Mouse (Mus musculus): ENCODE measurements around the gene Speer4b. TPM values are rescaled to one million over a fixed set of nuclear protein-coding genes. Genes with fewer than 3 reads are reported as not detected.
"Not testable (repeated sequence)": the region's sequence is repeated elsewhere in the genome, so short reads cannot be mapped to it uniquely, and the experiment has no call there.

Speer4b gene
- total RNA-seq (2021), result not detected
- long read RNA-seq, experiment 1, result 0 reads
- long read RNA-seq, experiment 2, result 0 reads

DNA sequence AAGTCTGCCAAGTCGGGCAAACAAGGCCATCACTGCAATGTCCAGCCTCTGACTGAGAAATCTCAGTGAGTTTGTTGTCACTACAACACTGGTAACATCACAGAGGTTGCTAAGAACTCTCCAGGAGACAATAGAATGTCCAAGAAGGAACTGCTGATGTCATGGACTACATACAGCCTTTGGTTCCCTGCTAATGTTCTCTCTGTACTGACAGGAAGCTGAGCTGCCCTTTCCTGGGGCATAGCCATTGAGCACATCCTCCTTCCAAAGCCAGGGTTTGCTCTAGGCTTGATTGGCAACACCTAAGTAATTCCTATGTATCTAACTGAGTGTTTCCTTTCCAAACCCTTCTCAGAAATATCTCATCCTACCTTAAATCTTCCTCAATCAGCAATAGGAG, at the start of gene Speer4b:
Gene Speer4b, minus strand, starts transcription at position 101 of the 400 bp plus-strand sequence.
- H3K4me3 ChIP-seq; intact Hi-C loops (cut with DNase I); H3K27ac ChIP-seq; DNase-seq: not testable (repeated sequence)

DNA sequence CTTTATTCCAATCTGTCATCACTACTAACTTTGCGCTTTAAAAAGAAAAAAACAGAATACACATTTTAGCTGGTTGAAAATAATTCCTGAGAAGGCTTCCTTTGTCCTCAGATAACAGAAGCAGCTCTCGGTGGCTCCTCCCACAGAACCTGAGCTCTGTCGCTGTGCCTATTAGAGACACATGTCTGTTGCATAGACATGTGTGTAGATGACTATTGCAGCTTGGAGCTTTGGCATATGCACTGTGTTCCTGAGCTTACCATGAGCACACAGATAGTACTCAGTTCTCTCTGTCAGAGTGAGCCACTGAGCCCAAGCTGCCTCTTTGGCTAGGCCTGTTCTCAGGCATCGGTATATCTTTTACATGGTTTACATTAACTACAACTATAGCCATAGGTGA, 48.1 kb upstream of the Speer4b start:
- intact Hi-C loops (cut with DNase I), result no loop called here
- Histone ChIP-seq H3K27ac (no peak overlapping the region), H3K4me3 (no peak overlapping the region)
- no peak for DNase-seq
- TF ChIP-seq CTCF (IDR thresholded peaks at IDR 0.05), result no peak

DNA sequence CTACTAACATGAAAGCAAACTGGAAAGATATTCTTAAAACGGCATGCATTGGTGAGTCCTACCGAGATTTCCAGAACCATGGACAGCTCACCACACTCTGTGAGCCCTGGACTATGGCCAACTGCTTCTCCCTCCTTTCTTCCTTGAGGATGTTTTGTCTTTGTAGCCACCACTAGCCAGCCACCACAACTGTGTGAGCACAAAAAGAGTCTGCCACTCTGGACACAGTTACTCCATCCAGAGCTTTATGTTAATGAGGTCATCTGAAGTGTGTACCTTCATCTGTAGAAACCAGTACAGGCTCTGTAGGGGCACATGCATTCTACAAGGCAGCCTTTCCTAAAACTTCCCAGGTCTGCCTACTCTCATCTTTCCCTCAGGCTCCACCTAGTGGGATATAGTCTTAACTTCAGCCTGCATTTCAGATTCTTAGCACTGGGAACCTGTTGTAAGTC, 43.6 kb upstream of the Speer4b start:
- no peak overlapping the region for H3K27ac ChIP-seq
- DNase-seq, result no peak
- no peak overlapping the region for H3K4me3 ChIP-seq
- intact Hi-C loops (cut with DNase I), result no loop called here
- TF ChIP-seq CTCF (IDR thresholded peaks at IDR 0.05), result no peak

DNA sequence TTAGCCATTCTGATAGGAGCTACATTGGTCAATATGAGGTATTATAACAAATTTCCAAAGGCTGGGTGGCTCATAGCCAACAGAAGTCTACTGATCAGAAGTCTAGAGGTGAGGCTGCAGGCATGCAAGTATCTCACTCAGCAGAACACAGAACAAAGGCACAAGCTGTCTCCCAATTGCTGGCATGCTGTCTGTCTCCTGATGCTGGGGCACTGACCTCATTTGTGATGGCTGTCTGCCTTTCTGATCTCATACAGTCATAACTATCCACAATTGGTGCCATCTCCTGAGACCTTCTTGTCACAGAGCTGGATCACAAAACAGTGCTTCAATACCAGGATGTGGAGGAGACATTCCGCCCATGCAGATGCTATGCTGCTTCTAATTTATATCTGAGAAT, 25.7 kb upstream of the Speer4b start:
- Histone ChIP-seq H3K4me3 (no peak overlapping the region), H3K27ac (no peak overlapping the region)
- no peak for TF ChIP-seq CTCF (IDR thresholded peaks at IDR 0.05)
- intact Hi-C loops (cut with DNase I), result no loop called here
- DNase-seq, result no peak

DNA sequence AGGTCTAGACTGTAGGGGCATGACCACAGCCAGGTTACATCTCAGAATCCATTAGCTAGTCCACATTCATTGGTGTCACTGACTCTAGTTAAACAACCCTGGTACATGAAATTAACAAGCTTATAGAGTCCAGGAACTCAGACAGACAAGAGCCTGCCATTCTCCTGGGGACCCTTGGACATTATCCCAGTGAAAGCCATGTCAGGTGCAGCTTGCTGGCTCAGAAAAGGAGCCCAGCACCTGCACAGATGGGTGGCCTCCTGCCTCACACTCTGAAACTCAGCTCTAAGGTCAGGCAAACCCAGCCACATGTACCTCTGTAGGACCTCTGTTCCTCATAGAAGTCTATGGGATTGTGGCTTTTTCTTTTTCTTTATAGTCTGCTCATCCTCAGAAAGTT, 17.5 kb upstream of the Speer4b start:
- DNase-seq, result no peak
- intact Hi-C loops (cut with DNase I), result no loop called here
- no peak for TF ChIP-seq CTCF (IDR thresholded peaks at IDR 0.05)
- Histone ChIP-seq H3K27ac (no peak overlapping the region), H3K4me3 (no peak overlapping the region)

DNA sequence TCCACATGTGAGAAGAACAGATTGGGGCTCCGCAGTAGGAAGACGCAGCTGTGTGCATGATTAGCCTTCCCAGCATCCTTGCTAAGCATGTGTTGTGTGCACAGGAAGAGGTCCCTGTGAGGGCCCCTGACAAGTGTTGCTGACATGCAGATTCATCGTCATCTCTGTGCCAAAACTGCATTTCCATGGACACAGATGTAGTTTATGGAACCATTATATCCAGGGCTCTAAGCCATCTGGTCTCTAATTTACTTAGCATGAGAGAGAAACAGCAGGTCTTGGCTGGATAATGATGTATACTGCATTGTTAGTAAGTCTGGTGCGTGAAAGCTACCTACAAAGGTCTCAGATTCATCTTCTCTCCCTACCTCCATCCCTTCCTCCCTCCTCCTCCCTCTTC, 10.3 kb downstream of the Speer4b start:
- no peak for TF ChIP-seq CTCF (IDR thresholded peaks at IDR 0.05)
- Histone ChIP-seq H3K27ac (no peak overlapping the region), H3K4me3 (no peak overlapping the region)
- intact Hi-C loops (cut with DNase I), result no loop called here
- DNase-seq, result no peak

DNA sequence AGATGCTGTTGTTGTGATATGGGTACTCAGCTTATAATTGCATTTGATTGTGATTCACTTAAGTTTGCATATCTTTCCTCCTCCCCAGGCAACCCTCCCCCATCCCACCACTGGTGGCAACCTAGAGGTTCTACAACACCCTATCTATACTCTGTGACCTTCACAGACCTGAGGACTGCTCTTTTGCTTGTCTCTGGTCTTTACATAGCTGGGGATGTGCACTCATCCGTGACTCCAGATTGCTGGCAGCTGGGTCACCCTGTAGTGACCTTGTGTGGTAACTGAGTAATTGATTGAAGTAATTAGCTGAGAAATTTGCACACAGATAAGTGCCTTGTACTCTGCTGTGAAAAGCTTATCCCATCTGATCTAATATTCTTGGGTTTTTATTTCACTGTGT, 15.1 kb downstream of the Speer4b start:
- Histone ChIP-seq H3K4me3 (no peak overlapping the region), H3K27ac (no peak overlapping the region)
- no peak for TF ChIP-seq CTCF (IDR thresholded peaks at IDR 0.05)
- DNase-seq, result no peak
- intact Hi-C loops (cut with DNase I), result no loop called here

DNA sequence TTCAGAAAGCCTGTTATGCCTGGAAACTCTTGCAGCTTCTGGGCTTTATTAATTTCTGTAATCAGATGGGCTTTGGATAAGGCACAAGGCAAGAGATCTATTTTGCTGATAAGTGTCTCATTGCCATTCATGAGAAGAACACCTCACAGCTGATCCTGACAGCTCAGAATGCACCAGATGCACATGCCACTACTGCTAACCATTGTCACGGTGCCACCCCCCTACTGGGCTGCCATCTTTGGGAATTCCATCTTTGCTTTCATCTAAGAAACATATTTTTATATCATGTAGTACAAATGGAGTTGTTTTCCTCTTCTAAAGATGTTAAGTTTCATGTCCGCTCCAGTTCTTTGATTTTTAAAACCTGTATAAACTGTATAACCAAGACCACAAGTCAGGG, 19.5 kb downstream of the Speer4b start:
- H3K4me3 ChIP-seq, result no peak overlapping the region
- intact Hi-C loops (cut with DNase I), result no loop called here
- TF ChIP-seq CTCF (IDR thresholded peaks at IDR 0.05), result no peak
- H3K27ac ChIP-seq, result no peak overlapping the region
- no peak for DNase-seq

DNA sequence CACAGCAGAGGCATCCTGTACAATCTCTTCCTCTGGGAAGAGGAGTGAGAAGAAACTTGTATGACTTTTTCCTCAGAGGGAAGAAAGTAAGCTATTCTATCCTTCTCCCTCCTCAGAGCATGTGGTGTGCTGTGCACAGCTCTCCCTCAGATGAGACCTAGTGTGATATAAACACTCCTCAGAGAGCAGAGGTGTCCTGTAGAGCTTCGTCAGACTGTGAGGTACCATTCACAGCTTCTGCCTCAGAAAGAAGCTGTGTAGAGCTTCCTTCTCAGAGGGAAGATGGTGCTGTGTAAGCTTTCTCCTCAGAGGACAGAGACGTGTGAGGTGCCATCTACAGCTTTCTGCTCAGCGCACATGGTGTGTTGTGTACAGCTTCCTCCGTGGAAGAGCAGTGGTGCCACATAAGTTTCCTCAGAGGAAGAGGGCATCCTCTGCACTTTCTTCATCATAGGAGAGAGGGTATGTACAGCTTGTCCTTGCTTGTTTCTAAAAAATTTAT, 26.2 kb downstream of the Speer4b start:
- DNase-seq, result no peak
- Histone ChIP-seq H3K27ac (no peak overlapping the region), H3K4me3 (no peak overlapping the region)
- TF ChIP-seq CTCF (IDR thresholded peaks at IDR 0.05), result no peak
- intact Hi-C loops (cut with DNase I), result no loop called here

DNA sequence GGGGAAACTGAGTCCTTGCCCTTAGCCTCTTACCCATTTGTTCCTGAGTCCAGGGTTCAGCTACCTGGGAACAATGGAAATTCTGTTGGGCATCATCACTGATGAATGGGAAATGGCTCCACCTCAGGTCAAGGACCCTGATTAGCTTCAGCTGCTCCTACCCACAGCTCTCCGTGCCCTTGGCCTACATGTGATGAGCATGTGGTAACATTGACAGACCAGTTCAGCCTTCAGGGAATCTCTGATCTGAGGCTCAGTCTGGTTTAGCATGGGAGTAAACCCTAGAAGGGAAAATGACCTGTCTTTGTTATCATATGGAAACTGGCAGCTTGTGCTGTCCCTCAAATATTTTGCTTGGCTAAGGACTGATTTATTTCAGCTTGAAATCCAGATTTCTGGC, 43.6 kb downstream of the Speer4b start:
- DNase-seq, result no peak
- H3K27ac ChIP-seq, result no peak overlapping the region
- no peak for TF ChIP-seq CTCF (IDR thresholded peaks at IDR 0.05)
- intact Hi-C loops (cut with DNase I), result no loop called here
- H3K4me3 ChIP-seq, result no peak overlapping the region

DNA sequence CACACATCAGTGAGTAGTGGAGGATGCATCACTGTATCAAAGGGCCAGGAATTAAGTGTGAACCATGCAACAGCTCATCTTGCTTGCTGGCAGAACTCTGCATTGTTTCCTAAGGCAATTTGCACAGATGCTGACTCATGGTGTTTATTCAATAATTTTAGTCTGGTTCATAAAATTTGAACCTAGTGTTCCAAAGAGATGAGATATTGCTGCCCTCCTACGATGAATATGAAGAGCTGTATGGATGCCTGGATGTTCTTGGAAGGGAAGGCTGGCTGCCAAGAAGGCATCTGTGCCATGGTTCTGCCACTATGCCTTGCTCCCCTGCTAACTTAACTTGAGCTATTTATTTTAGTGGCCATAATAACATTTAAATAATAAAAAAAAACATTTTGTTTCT, 44.3 kb downstream of the Speer4b start:
- Histone ChIP-seq H3K27ac (no peak overlapping the region), H3K4me3 (no peak overlapping the region)
- no peak for DNase-seq
- no peak for TF ChIP-seq CTCF (IDR thresholded peaks at IDR 0.05)
- intact Hi-C loops (cut with DNase I), result no loop called here

DNA sequence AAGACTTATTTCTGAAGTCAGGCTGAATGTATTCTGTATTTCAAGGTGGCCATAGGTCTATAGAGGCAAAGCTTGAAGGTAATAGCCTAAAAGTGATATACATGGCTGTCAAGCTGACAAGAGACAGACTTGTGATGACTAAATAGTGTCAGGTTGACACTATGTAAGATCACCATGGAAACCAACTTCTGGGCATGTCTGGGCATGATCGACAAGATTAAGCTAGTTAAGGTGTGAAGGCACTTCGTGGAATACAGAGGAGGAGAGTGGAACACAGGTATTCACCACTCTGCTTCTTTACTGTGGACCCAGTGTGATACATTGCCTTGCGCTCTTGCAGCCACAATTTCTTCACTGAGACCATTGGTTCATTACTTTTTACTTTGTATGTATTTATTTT, 46.9 kb downstream of the Speer4b start:
- Histone ChIP-seq H3K4me3 (no peak overlapping the region), H3K27ac (no peak overlapping the region)
- no peak for TF ChIP-seq CTCF (IDR thresholded peaks at IDR 0.05)
- DNase-seq, result no peak
- intact Hi-C loops (cut with DNase I), result no loop called here

DNA sequence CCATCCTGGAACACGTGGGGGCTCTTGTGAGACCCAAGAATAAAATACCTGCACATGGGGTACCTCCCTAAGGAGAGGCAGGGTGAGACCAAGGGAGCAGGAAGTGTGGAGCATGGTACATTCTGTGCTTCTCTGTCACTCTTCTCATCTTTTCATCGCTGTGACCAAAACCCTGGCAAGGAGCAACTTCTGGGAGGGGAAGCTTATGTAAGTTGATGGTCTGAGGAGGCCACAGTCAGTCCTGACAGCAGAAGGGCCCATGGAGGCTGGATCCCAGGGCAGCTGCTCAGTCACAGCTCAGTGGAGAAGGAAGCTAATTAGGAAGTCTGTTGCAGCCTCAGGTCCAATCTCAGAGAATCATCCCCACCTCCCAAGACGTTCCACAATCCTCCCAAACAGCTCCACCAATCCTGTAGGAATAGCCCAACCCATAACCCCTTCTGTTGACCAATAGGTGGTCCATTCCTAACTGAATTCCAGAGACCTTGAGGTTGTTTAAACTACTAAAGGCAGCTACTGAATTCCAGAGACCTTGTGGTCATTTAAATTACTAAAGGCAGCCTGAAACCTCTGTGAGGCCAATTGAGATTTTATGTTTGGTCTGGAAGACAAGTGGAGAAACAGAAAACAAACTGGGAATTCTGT, 47.9 kb downstream of the Speer4b start:
- Histone ChIP-seq H3K27ac (no peak overlapping the region), H3K4me3 (no peak overlapping the region)
- intact Hi-C loops (cut with DNase I), result no loop called here
- no peak for TF ChIP-seq CTCF (IDR thresholded peaks at IDR 0.05)
- DNase-seq, result no peak

All from gastrocnemius, adult 2 months (tissue).